Mouse (Mus musculus): ENCODE results near the gene Cstb. TPM values are rescaled to one million over a fixed set of nuclear protein-coding genes. Genes with fewer than 3 reads are reported as not detected.

The Cstb gene
- 10 to 100 TPM; 23.7 to 28.4 TPM for total RNA-seq (2021)

DNA sequence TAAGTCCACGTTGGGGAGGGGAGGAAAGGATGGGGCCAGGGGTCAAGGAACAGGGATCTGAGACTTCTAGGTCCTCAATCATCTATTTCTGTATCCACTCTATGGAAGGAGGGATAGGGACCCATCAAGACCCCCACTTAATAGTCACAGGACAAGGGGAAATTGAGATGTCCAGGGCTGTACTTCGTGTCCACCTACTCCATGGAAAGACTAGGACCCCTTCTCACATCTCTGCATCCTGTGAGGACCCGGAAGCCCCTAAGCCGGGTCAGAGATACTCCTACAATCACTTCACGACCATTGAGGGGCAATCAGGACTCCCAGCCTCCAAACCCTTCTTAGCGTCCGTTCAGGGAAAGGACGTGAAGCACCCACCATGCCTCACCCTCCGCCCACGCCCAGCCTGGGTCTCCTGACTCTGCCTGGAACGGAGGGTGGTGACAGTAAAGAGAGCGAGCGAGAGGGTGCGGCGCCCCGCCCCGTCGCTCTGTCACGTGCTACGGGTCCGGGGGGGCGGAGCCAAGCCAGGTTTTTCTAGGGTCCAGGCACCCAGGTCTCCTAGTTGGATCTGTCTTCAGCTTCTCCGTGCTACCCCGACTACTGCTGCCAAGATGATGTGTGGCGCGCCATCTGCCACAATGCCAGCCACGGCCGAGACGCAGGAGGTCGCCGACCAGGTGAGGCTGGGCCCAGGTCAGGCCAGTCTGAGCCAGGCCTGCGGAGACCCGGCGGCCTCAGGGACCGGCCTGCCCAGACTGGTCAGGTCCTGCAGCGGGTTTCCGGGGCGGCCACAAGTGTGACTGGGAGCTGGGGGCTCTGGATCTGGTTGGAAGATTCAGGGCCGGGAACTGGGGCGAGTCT, at the start of gene Cstb:
Gene Cstb (plus strand): TSS at position 489 of the 861 bp plus-strand sequence.
- peak; percentile 55 for DNase-seq (ENCODE audit: low spot score)
- intact Hi-C loops (cut with DNase I), result no loop called here

DNA sequence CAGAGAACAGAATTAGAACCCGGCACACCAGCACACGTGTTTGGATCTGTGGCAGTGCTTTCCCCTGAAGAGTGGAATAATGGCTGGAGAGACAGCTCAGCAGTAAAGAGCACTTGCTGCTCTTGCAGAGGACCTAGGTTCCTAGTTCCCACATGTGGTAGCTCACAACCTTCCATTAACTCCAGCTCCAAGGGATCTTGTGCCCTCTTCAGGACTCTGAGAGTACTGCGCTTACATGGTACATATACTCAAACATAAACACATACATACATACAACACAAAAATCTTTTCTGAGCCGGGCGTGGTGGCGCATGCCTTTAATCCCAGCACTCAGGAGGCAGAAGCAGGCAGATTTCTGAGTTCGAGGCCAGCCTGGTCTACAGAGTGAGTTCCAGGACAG, 47.0 kb upstream of the Cstb start:
- DNase-seq (ENCODE audit: low spot score), result no peak
- intact Hi-C loops (cut with DNase I), result no loop called here

DNA sequence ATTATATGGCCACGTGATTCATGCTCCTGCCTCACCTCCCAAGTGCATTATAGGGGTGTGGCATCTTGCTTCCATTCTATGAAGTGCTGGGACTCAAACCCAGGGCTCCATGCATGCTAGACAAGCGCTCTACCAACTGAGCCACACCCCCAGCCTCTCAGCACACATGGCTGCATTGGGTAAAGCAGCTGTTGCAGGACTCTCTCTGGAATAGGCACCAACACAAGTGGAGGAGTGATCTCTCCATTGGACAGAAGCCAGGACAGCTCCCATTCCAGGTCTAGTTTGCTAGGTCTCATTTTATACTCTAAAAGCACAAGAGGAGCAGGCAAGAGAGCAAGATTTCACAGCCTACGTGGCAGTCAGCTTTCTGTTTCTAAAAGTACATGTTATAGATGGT, 41.9 kb upstream of the Cstb start:
- intact Hi-C loops (cut with DNase I), result no loop called here
- DNase-seq (ENCODE audit: low spot score), result no peak

DNA sequence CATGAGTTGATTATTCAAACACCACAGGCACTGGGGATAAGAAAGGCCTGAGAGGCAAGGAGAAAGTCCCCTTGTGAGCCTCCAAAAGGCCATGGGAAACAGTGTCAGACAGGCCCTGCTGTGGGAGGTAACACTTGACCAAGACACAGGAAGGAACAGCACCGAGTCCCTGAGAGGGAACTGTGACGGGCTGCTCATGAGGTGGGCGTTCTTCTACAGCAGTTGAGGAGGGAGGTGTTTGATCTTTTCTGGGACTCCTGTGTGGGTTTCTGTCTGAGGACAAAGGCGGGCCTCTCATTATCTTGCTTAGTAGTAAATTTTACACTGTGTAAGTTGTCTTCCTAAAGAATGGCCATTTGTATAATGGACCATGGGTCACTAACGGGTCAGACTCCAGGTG, 39.9 kb upstream of the Cstb start:
- no peak for DNase-seq (ENCODE audit: low spot score)
- intact Hi-C loops (cut with DNase I), result loop anchor here (5.0 kb wide), 1 partner anchor 33 kb away; the partner anchor contains the start of gene Agpat3

DNA sequence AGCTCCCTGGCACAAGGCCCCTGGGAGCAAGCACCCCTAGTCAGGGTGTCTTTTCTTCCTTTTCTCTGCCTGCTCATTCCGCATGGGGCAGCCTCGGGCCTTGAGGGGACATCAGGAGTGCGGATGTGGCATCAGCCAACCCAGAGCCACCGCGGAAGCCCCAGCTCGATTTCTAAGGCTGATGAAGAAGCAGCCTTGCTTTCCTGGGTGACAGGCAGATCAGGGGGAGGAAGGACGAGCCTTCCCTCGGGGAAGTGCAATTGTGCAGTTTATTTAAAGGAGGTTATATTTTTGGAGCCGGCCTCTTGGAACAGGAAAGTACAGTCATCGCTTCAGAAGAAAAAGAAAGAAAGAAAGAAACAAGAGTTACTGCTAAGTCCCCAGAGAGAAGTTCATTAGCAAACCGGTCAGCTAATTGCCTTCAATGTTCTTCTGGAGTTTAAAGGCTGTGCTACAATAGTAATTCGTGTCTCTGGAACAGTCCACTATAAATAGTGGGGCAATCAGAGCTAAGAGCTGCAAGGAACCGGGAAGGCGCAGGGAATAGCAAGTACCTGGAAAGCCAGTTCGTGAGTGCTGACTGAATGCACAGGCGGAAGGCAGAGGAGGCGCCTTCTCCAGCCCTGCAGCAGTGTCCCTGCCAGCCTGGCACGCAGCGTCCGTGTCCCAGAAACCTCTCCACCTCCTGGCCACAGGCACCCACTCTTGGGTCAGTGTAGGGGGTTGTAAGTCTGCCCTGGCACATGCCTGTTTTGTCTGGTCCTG, 37.1 kb upstream of the Cstb start:
- intact Hi-C loops (cut with DNase I), result loop anchor here (5.0 kb wide), 1 partner anchor 36 kb away; the partner anchor contains the start of gene Agpat3
- DNase-seq (ENCODE audit: low spot score), result no peak

DNA sequence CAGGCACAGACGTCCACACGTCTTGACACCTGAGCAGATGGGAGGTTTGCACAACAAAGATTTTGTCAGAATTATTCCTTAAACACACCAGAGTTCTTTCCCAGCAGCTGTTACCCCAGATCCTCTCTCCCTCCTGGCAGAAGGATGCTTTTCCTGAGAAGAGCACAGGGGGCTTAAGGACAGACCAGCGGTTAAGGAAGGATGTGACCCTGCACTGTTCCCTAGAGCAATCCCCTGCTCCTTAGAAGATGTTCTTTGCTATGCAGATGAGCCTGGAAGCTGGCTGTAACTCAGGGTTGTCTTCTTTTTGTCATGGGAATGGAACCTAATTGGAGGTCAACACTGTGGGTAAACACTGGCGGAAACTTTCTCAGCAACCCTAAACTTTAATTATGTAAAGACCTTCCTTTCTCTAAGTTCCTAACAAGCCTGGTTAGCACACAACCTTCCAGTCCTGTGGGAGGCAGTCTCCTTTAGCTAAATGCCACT, 34.4 kb upstream of the Cstb start:
- no peak for DNase-seq (ENCODE audit: low spot score)

DNA sequence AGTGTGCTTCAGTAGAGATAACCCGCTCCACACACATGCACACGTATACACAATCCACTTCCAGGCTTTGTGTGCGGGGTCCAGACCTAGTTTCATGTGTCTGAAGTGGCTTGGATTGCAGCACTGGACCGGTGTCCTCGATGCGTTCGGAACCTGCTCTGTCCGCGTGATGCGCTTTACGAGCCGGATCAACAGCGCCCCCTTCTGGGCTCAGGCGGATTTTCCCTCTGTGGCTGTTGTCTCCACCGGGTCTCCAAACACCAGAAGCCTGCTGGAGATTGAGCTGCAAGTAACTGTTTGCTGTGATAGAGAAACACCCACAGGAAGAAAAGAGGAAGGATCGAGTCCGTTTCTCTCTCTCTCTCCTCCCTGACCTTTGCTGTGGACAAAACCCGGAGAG, 33.4 kb upstream of the Cstb start:
- intact Hi-C loops (cut with DNase I), result loop anchor here (1.0 kb wide), 1 partner anchor 113 kb away; no protein-coding TSS in a partner anchor
- DNase-seq (ENCODE audit: low spot score), result peak; percentile 48

More for the DNA sequence above, 34.4 kb upstream of the Cstb start:
- intact Hi-C loops (cut with DNase I), result loop anchor here (1.0 kb wide), 1 partner anchor 70 kb away; no protein-coding TSS in a partner anchor

DNA sequence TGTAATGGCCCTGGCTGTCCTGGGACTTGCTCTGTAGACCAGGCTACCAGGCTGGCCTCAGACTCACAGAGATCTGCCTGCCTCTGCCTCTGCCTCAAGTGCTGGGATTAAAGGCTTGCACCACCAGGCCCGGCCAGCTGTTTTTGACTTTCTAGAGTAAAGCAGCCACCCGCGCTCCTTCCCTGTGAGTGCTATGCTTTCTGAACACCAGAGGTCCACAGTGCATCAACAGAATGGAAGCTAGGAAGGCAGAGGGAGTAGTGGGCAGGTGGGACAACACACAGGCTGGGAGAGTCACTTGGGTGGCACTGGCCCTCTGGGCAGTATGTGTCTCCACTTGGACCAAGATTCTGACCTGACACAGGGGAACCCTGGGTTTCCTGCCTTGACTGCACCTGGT, 30.1 kb upstream of the Cstb start:
- no peak for DNase-seq (ENCODE audit: low spot score)
- intact Hi-C loops (cut with DNase I), result loop anchor here (5.0 kb wide), 1 partner anchor 368 kb away; no protein-coding TSS in a partner anchor

DNA sequence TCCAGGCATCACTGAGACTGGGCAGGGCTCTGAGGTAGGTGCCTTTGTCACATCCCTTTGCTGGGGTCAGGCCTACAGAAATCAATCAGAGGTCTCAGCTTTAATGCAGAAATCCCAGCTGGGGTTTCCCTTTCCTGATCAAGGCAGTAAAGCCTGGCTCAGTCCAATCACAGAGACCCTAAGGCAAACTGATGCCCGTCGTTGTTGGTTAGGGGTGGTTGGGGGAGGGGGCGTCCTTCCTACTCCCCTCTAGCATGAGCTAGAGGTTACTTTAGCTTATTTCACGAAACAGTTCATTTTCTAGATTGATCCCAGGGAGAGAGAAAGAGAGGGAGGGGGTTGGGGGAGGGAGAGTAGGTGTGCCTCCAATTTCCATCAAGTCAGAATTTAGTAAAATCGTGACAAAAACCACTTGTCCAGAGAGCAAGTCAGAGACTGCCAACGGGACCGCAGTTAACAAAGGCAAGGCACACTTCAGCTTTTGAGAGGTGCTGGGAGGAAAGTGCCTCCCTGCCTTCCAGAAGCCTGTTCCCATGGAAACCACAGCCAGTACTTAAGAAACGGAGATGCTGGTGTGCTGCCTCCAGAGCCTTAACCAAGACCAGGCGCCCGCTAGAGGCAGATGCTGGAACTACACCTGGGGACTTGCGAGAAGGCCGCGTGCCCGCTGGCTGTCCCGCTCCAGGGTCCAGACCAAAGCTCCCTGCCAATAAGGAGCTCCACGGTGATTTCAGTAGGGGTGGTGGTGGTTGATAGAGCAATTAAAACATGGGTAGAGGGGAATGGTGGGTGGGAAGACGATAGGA, 29.4 kb upstream of the Cstb start:
- intact Hi-C loops (cut with DNase I), result loop anchor here (5.0 kb wide), 1 partner anchor 369 kb away; no protein-coding TSS in a partner anchor
- peak; percentile 67 for DNase-seq (ENCODE audit: low spot score)

DNA sequence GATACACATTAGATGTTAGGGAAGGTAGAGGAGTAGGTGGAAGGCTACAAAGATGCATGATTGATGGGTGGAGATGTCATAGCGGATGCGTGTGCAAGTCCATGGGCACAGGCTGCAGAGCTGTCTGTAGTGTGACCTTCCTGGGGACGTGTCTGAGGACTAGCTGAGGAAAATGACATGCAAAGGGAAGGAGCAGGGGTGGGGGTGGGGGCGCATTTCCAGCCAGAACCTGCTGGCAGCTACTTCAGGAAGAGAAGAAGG, 28.9 kb upstream of the Cstb start:
- DNase-seq (ENCODE audit: low spot score), result no peak
- intact Hi-C loops (cut with DNase I), result loop anchor here (5.0 kb wide), 1 partner anchor 369 kb away; no protein-coding TSS in a partner anchor

DNA sequence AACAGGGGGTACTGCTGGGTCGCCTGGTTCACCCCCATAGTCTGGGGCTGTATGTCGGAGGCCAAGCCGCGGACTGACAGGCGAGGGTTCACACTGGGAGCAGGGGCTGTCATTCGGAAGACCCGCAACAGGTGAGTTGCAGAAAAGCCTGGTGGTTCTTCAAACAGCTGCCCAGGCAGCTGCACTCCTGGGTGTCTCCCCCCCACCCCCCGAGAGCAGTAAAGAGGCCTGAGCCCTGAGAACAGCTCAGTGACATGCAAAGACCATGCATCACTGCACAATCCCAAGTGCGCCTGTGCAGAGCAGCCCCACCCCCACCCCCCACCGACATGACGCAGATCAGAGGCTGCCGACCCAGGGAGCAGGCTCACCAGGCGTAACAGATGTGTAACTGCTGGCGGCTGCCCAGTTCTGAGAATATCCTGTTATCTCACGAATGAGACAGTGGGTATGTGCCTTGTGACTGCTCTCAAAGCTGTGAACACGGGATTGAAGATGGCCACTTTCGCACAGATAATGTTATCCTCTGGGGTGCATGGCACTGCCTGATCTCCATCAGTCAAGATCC, 26.3 kb upstream of the Cstb start:
- DNase-seq (ENCODE audit: low spot score), result no peak
- intact Hi-C loops (cut with DNase I), result loop anchor here (5.0 kb wide), 1 partner anchor 372 kb away; no protein-coding TSS in a partner anchor

DNA sequence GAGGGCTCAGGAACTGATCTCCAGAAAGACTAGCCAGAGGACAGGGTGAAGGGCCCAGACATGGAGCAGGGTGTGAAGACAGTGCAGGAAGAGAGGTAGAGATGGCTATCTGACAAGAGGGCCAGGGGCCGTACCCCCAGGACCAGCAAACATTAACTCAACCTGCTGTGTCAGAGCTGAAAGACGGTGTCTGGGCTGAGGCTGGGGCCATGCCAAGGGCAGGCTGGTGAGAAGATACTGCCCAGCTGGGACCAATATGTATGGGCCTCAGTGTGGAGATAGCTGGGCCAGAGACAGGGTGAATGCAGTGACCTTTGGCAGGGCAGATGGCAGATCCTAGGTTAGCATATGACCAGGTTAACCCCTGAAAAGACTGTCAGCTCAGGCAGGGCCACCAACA, 24.3 kb upstream of the Cstb start:
- no peak for DNase-seq (ENCODE audit: low spot score)
- intact Hi-C loops (cut with DNase I), result no loop called here

DNA sequence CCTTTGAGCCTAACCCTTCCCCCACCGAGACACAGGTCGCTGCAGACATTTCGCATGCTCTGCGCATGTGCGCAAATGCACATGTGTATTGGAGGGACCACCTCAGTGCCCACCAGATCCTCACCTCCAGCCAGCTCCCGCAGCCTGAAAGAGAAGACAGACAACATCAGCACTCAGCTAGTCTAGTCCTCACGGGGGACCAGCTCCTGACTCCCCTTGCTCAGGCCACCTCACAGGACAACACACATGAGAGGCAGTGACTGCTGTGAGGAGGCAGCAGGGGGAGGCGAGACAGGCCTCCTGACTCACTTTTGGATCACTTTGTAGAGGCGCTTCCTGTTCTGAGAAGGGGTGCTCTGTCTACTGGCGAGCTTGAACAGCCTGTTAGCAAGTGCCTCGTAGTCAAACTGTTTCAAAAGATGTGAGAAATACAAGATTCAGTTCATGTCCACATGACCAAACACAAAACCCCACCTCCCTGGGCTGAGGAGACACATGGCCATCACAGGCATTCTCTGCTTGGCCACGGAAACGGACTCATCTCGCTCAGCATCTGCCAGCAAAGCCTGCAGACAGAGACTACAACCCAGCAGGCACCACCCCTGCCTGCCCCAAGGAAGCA, 23.1 kb upstream of the Cstb start:
- DNase-seq (ENCODE audit: low spot score), result no peak
- intact Hi-C loops (cut with DNase I), result no loop called here

DNA sequence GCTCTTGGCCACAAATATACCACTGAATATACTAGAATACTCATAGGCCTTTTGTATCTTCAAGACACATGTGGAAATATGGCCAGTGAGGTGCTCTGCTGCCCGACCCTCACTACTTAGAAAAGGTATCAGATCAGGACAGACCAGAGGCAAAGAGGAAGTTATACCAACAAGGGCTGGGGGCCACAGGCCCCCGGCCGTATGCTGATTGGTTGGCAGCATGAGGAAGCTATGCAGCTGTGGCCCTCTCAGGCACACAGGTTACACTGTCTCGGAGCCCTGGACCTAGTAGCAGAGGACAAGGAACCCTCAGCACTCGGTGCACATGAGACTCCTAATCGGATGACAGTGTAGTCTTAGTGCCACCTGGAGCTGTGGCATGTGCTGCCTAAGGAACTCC, 19.3 kb upstream of the Cstb start:
- intact Hi-C loops (cut with DNase I), result no loop called here
- no peak for DNase-seq (ENCODE audit: low spot score)

DNA sequence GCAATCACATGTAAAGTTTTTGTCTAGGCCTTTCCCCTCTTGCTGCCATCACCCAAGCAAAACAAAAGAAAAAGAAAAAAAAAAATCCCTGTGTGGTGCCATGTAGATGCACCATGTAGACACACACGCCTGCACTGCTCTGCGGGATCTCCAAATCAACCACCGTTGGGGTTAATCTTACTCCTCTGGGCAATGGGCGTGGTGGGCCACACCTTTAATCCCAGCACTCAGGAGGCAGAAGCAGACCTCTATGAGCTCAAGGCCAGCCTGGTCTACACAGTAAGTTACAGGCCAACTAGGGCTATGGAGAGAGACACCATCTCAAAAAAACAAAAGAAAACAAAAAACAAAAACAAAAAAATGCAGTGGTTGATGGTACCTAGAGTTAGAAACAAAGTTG, 18.3 kb upstream of the Cstb start:
- intact Hi-C loops (cut with DNase I), result no loop called here
- no peak for DNase-seq (ENCODE audit: low spot score)

DNA sequence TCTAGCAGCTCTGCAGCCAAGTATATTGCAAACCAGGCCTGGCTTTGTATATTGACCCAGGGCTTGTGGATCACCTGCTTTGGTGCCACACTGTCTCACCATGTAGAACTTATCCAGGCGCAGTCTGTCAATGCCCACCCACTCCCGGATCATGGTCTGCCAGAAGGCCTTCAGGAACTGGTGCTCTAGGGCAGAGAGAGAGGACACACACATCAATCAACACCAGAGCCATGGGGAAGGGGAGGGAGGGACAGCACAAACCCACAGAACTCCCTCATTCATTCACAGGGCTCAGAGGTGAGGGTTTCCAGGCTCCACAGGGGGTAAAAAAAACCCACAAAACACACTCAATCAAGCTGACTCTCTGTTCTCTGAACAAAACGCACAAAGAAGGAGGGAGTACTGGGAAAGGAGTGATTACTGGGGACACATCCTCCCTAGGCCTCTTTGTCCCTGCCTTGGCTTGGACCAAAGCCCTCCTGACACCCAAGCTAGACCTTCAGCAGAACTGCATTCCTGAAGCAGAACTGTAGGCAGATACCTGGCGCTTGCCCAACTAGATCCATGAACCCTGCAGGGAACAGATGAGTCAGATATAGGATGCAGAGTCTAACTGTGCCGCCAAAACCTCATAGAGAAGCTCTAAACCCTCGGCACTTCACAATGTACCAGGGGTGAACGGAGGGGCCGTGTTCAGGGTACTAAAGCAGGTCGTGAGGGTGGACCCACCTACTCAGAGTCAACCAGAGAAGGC, 16.3 kb upstream of the Cstb start:
- DNase-seq (ENCODE audit: low spot score), result no peak
- intact Hi-C loops (cut with DNase I), result no loop called here

DNA sequence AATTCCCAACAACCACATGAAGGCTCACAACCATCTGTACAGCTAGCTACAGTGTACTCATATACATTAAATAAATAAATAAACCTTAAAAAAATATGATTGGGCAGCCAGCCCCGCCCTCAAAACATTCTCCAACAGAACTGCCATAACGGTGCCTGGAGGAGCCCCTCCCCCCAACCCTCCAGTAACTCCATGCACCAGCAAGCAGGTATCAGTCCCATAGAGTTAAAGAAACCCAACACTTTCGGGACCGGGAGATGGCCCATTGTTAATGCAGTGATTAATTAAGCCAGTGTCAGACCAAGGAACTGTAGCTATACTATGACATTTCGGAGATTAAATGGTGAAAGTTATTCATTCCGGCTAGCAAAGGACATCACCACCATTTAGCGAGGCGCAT, 13.6 kb upstream of the Cstb start:
- no peak for DNase-seq (ENCODE audit: low spot score)
- intact Hi-C loops (cut with DNase I), result loop anchor here (5.0 kb wide), 1 partner anchor 225 kb away; the partner anchor contains the start of gene Pwp2
